Mouse (Mus musculus): ENCODE data around the gene Tnn.
A peak's percentile ranks its signal among the peaks of the same experiment; 100 is the strongest.

Gene Tnn

GRCm38 (mm10) chr1:160153480-160153879 lies at the start of gene Tnn:
Gene Tnn, minus strand, starts transcription at chr1:160153580.
- DNase-seq (ENCODE audit: low read depth, low spot score) = no peak

DNA sequence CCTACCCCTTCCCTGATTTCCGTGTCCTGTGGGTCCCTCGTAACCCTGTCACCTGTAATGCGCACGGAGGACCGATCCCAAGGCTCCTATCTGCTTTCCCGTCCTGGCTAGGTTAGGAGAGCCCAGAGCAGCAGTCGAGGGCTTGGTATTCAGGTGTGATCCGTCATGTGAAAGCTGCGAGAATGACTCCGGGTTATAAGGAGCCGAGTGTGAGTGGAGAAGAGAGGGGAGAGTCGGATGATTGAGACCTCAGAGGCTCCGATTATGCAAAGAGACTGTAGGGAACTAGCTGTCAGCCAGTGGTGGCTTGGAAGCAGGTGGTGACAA lies 41.9 kb upstream of the Tnn start:
- DNase-seq (ENCODE audit: low read depth, low spot score) = no peak

GRCm38 (mm10) chr1:160194529-160195336 lies 41.4 kb upstream of the Tnn start, which contains the start of gene Mrps14:
Gene Mrps14, plus strand, starts transcription at chr1:160195215.
- peak; percentile 98 for DNase-seq (ENCODE audit: low read depth, low spot score)

- no peak for DNase-seq (ENCODE audit: low read depth, low spot score)
Observed at GRCm38 (mm10) chr1:160184506-160184905, 31.1 kb upstream of the Tnn start.

DNA sequence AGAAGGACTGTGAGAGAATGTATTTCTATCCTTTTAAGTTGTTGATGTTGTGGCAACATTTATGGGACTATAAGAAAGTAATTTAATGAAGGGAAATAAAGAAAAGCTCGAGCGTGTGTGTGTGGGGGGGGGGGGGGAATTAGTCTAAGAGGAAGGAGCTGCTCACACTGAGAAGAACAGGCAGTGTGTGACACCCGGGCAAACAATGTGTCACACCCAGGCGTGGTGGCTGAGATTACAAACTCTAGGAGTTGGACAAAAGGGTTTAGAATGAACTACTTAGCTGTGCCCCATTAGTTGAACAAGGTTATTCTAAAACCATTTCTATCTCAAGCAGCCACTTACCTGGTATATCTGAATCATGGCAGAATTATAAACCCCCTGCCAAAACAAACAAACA lies 27.8 kb upstream of the Tnn start:
- DNase-seq (ENCODE audit: low read depth, low spot score) = no peak

- DNase-seq (ENCODE audit: low read depth, low spot score) = no peak
Observed at GRCm38 (mm10) chr1:160176903-160177302, 23.5 kb upstream of the Tnn start.

GRCm38 (mm10) chr1:160166600-160166999 lies 13.2 kb upstream of the Tnn start:
- DNase-seq (ENCODE audit: low read depth, low spot score) = no peak

DNA sequence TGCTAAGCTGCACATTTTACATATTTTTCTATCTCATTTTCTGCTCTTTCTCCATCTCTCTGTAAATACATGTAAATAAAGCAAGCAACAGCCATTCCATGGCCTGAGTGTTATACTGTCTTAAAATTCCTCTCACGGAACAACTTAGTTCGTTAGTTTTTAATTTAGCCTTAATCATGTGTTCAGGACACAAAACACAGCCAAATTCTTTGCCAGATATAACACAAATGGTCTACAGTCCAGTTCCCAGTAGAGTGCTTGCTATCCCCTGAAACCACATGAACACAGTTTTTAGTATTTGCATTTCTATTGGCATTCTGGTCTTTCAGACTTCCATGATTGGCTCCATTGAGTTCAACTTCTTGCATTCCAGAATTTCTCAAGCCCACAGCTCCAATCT lies 4.8 kb upstream of the Tnn start:
- no peak for DNase-seq (ENCODE audit: low read depth, low spot score)

DNA sequence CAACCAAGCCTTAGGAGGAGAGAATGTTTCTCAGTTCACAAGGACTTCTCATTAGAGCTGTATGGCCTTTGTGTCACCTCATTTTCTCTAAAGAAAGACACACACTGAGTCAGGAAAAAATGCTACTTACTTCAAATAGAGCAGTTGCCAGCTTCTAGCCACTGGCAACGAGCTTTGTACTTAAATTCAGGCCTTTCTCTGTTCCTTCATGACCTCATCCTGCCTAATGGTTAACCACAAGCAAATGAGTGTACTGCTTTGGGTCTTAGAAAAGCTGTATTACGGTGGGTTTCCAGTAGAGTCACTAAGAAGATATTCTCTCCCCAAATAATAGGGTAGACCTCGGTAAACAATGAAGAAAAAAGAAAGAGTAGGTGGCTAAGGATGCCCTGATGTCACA lies 2.7 kb downstream of the Tnn start:
- no peak for DNase-seq (ENCODE audit: low read depth, low spot score)

DNA sequence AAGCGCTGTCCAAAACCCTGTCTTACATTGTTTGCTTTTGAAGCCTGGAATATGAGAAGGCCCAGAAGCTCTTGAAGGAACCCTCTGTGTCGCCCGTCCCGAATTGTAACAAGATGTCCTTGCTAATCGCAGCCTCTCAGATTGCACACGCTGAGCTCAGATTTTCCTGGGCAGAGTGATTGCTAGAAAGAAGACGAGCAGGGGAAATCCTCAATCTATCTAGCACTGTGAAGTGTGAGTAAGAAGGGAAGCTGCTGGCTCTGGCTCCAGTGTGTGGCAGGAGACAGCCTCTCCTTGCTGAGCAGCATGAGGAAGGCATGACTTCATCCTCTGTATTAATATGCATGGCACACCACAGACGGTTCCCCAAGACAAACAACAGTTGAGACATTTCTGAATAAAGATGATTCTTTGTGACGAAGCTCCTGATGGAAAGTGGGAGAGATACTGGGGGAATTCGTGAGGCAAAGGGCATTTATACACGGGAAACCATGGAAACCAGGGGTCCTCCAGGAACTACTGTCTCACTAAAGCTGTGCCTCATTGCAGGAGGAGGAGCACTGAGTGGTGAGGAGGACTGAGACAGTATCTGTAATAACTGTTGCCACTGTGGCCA lies 4.0 kb downstream of the Tnn start:
- no peak for DNase-seq (ENCODE audit: low read depth, low spot score)

DNA sequence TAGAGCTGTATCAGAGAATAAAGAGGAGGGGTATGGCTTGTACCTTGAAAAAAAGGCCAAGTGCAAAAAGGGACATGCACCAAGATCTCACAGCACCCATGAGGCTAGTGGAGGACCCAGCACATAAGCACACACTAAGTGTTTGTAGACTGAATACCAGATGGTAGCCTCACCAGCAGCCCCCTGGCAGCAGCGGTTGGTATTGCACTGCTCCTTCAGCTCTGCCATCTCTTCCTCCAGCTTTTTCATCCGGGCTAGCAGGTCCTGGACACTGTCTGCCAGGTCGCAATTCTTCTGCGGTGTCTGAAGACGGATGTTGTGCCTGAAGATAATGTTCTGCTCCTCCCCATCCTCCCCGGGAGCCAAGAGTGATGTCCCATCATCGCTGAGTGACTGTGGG lies 6.1 kb downstream of the Tnn start:
- DNase-seq (ENCODE audit: low read depth, low spot score) = no peak

DNA sequence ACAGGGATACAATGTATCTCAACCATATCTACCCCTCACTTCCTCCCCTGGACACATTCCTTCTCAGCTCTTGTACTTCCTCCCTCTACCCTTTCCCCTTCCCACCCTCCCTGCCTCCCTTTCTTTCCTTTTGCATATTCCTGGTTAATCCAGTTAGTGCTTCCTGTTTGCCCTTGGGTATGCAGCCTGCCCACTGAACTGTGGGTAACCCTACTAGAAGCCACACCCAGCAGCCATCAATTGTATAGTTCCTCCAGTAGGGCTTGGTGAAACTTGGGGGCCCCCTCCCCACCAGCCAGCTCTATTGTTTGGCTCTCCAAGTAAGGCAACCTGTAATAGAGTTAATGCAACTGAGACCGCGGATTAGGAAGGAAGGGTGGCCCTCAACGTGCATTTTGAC lies 7.8 kb downstream of the Tnn start:
- no peak for DNase-seq (ENCODE audit: low read depth, low spot score)

- DNase-seq (ENCODE audit: low read depth, low spot score) = no peak
Observed at GRCm38 (mm10) chr1:160144343-160144742, 9.0 kb downstream of the Tnn start.

GRCm38 (mm10) chr1:160136362-160136890 lies 17.0 kb downstream of the Tnn start:
- DNase-seq (ENCODE audit: low read depth, low spot score) = no peak

DNA sequence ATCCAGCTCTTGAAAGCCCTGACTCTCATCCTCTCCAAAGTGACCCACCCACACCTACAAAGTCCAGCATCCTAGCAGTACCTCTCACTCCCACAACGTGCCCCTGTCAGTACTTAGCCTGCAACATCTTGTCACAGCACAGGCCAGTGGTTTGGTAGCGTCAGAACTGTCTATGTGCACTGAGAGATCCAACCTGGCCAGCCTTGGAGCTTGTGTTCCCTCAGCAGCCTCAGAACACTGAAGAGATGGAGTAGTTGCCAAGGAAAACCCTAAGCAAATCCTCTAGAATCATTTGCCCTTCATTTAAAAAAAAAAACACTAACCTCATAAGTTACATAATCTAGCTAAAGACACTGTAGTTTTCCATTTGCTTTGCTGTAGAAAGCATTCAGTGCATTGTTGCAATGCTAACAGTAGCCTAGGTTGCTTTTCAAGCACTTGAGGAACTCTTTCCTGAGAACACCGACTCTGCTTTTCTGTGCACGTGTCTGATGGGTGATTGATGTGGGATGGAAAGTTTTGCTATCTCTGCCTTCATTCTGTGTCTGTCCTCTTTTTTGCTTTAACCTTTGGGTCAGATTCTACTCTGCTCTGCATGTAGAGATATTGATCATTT lies 19.8 kb downstream of the Tnn start:
- no peak for DNase-seq (ENCODE audit: low read depth, low spot score)

GRCm38 (mm10) chr1:160123957-160124356 lies 29.4 kb downstream of the Tnn start:
- no peak for DNase-seq (ENCODE audit: low read depth, low spot score)

DNA sequence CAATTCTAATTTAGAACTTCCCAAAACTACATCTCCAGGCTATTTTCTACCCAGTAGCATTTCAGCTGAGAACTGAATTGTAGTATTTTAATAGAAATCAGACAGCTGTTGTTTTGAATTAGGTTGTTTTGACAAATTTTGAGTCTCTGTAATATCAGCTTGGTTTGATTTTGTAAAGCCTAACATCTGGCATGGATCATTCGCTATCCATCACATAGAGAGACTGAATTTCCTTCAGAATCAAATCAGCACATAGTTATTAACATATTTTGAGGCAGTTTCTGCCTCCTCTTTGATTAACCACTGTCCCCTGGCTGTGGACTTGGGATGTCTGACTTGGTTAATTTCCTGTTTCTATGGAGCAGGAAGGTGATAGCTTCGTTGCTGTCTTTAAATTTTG lies 44.8 kb downstream of the Tnn start:
- no peak for DNase-seq (ENCODE audit: low read depth, low spot score)

DNA sequence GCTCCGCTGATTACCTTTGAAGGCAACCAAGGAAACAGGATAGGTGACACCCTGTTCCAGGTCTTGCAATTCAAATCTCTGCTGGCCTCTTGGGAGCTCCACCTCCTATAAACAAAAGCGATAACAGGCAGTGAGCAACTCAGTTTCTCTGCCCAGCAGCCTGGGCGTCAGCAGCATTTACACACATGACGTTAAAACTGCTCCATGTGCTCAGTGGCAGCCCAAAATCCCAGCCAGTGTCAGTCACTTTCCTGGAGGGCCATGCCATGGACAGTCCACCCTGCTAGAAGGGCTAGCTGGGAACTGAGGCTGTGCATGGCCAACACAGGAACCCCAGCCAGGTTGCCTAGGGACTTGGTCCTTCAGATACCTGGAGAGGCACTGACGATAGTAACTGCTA lies 48.0 kb downstream of the Tnn start:
- DNase-seq (ENCODE audit: low read depth, low spot score) = no peak

DNA sequence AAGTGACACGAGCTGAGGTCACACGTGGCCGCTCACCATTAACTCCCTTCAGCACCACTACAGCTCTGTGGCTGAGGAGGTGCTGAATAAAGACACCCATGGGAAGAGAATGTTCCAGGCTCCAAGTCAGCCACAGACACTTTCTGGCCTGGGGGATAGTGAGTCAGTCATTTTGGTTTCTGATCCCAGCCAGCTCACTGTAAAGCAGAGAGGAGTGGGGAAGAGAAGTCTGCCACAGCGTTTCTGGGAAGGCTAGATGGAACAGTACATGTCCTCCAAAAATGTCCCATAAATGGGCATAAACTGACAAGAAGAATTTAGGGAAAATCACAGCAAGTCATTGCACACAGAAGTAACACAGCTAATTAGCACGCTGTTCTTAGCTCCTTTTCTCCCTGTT lies 52.4 kb downstream of the Tnn start:
- DNase-seq (ENCODE audit: low read depth, low spot score) = no peak

DNA sequence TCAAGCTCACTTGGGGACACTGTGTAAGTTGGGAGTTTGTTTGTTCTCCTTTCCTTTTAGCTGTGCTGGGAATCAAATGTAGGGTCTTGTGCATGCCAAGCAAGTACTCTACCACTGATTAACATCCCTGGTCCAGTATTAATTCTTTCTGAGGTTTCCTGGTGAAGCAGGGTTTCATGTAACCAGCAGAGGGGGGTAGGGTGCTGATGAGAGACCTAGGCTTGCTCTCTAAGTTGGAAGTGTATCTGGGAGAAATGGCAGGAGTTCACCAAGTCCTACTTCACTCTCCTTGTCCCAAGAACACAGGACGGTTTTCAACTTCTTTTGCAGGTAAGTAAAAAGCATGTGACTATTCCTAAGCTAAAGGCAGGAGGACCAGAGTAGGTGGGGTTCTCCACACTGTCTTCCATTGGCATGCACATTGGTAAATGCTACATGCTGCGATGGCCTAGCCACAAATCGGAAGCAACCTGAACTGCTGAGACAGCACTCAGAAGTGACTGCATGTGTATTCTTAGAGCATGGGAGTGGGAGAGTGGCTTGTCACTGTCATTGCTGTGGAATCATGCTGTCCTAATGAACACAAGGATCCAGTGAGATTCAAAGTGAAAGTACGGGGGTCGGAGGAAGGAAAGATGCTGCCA lies 53.6 kb downstream of the Tnn start:
- DNase-seq (ENCODE audit: low read depth, low spot score) = no peak

GRCm38 (mm10) chr1:160086651-160087050 lies 66.7 kb downstream of the Tnn start:
- DNase-seq (ENCODE audit: low read depth, low spot score) = no peak

- no peak for DNase-seq (ENCODE audit: low read depth, low spot score)
Observed at GRCm38 (mm10) chr1:160084239-160084638, 69.1 kb downstream of the Tnn start.
